Mouse (Mus musculus) liver, adult (tissue): ENCODE measurements around the gene Colca2.

Source experiments
- GATA4 ChIP-seq: IDR thresholded peaks from 2 replicates; pipeline ENCODE4 v1.6.1; 2014; ENCODE audit warnings: mild to moderate bottlenecking, low read length; ENCODE audit not compliant: insufficient replicate concordance

Colca2 gene

GRCm38 (mm10) chr9:51278500-51279381, at the start of gene Colca2:
Colca2 (minus strand) TSS chr9:51278569.
- no peak for TF ChIP-seq GATA4

GRCm38 (mm10) chr9:51327555-51327903, 49.2 kb upstream of the Colca2 start:
- no peak for TF ChIP-seq GATA4

GRCm38 (mm10) chr9:51326619-51327554, 48.5 kb upstream of the Colca2 start:
- TF ChIP-seq GATA4, result no peak

- TF ChIP-seq GATA4, result no peak
These were observed 46.2 kb upstream of the Colca2 start for GRCm38 (mm10) chr9:51324406-51325065.

GRCm38 (mm10) chr9:51320096-51320495, 41.7 kb upstream of the Colca2 start:
- no peak for TF ChIP-seq GATA4

GRCm38 (mm10) chr9:51318246-51318645, 39.9 kb upstream of the Colca2 start:
- no peak for TF ChIP-seq GATA4

GRCm38 (mm10) chr9:51317322-51317721, 39.0 kb upstream of the Colca2 start:
- no peak for TF ChIP-seq GATA4

- TF ChIP-seq GATA4, result no peak
These were observed 37.2 kb upstream of the Colca2 start for GRCm38 (mm10) chr9:51315402-51316063.

GRCm38 (mm10) chr9:51312554-51313317, 34.4 kb upstream of the Colca2 start:
- TF ChIP-seq GATA4, result 0 out of 2 replicates have a peak, but pooled peaks have one; percentile 19

- TF ChIP-seq GATA4, result no peak
These were observed 32.1 kb upstream of the Colca2 start for GRCm38 (mm10) chr9:51310515-51310914.

GRCm38 (mm10) chr9:51306351-51306750, 28.0 kb upstream of the Colca2 start:
- TF ChIP-seq GATA4, result no peak

GRCm38 (mm10) chr9:51305146-51305545, 26.8 kb upstream of the Colca2 start:
- TF ChIP-seq GATA4, result no peak

GRCm38 (mm10) chr9:51303980-51304379, 25.6 kb upstream of the Colca2 start:
- TF ChIP-seq GATA4, result no peak

GRCm38 (mm10) chr9:51293541-51293940, 15.2 kb upstream of the Colca2 start:
- no peak for TF ChIP-seq GATA4
